ENCODE assay signal across 16 mouse cellular contexts in genomic region chr3:51239541-51239940, GRCm38 (mm10).
"Had no signal": no experiment of that assay in that cellular context is flagged by ENCODE, and none has a peak within 500 bp of the region (broad histone marks: within the 10 kb centered on the region; RNA-seq: fewer than 3 reads in every experiment).

No protein-coding gene starts in this region.

- H3K9me3 ChIP-seq: neural tube, embryonic 13.5 days; neural tube, embryonic 15.5 days; stomach, embryonic 15.5 days had no signal

- DNase-seq: retina, postnatal 1 day; right cerebral cortex, adult 18-20 months; right cerebral cortex, postnatal 14 days; right cerebral cortex, postnatal 25 days; right cerebral cortex, postnatal 4 days; spleen, adult 18-20 months; thymus, adult 18-20 months; thymus, adult 2 months; thymus, postnatal 14 days; thymus, postnatal 25 days; thymus, postnatal 36 days; thymus, postnatal 4 days had no signal

- H3K4me2 ChIP-seq: neural tube, embryonic 13.5 days; neural tube, embryonic 15.5 days; stomach, embryonic 15.5 days had no signal

- H3K36me3 ChIP-seq: stomach, embryonic 15.5 days had no signal

- H3K27ac ChIP-seq: neural tube, embryonic 13.5 days; neural tube, embryonic 15.5 days; stomach, embryonic 15.5 days; stomach, postnatal 0 days had no signal

- H3K9ac ChIP-seq: neural tube, embryonic 13.5 days; neural tube, embryonic 15.5 days; stomach, embryonic 15.5 days had no signal

- H3K4me3 ChIP-seq: neural tube, embryonic 13.5 days; neural tube, embryonic 15.5 days; stomach, embryonic 15.5 days had no signal

- H3K27me3 ChIP-seq: neural tube, embryonic 13.5 days; neural tube, embryonic 15.5 days; stomach, embryonic 15.5 days had no signal
